Mouse (Mus musculus): ENCODE measurements around the gene Gdf5.

The Gdf5 gene

GRCm38 (mm10) chr2:155945124-155945523 lies at the start of gene Gdf5:
Gene Gdf5 (minus strand): TSS chr2:155945367.
- CTCF ChIA-PET: no interaction called here

- CTCF ChIA-PET: no interaction called here
Measured at GRCm38 (mm10) chr2:155991863-155992321, 46.7 kb upstream of the Gdf5 start.

GRCm38 (mm10) chr2:155991151-155991550 lies 46.0 kb upstream of the Gdf5 start:
- CTCF ChIA-PET: no interaction called here

GRCm38 (mm10) chr2:155989085-155989484 lies 43.9 kb upstream of the Gdf5 start:
- CTCF ChIA-PET: no interaction called here

- CTCF ChIA-PET: no interaction called here
Measured at GRCm38 (mm10) chr2:155987131-155987530, 42.0 kb upstream of the Gdf5 start.

GRCm38 (mm10) chr2:155985776-155986175 lies 40.6 kb upstream of the Gdf5 start:
- CTCF ChIA-PET: interaction anchor here (0.6 kb wide), 1 partner anchor 216 kb away, joined by 3 read pairs; no protein-coding TSS in a partner anchor

- CTCF ChIA-PET: no interaction called here
Measured at GRCm38 (mm10) chr2:155979328-155979991, 34.3 kb upstream of the Gdf5 start.

- CTCF ChIA-PET: interaction anchor here (0.6 kb wide), 2 partner anchors 225 to 1018 kb away, joined by 3 to 11 read pairs; no protein-coding TSS in a partner anchor
Measured at GRCm38 (mm10) chr2:155974087-155974731, 29.0 kb upstream of the Gdf5 start.

GRCm38 (mm10) chr2:155973348-155973747 lies 28.2 kb upstream of the Gdf5 start:
- CTCF ChIA-PET: interaction anchor here (0.6 kb wide), 1 partner anchor 224 kb away, joined by 11 read pairs; no protein-coding TSS in a partner anchor

GRCm38 (mm10) chr2:155962991-155963390 lies 17.8 kb upstream of the Gdf5 start:
- CTCF ChIA-PET: interaction anchor here (0.6 to 0.7 kb wide), 2 partner anchors 301 to 355 kb away, joined by 3 to 8 read pairs; no protein-coding TSS in a partner anchor

- CTCF ChIA-PET: no interaction called here
Measured at GRCm38 (mm10) chr2:155961862-155962261, 16.7 kb upstream of the Gdf5 start.

GRCm38 (mm10) chr2:155959981-155960380 lies 14.8 kb upstream of the Gdf5 start:
- CTCF ChIA-PET: no interaction called here

GRCm38 (mm10) chr2:155956134-155957059 lies 11.2 kb upstream of the Gdf5 start, which contains the start of gene Cep250:
Gene Cep250 (plus strand): TSS chr2:155956458.
- CTCF ChIA-PET: interaction anchor here (0.5 to 0.7 kb wide), 2 partner anchors 23 to 25 kb away, joined by 3 to 6 read pairs; no protein-coding TSS in a partner anchor

- CTCF ChIA-PET: no interaction called here
Measured at GRCm38 (mm10) chr2:155952006-155952405, 6.8 kb upstream of the Gdf5 start.

GRCm38 (mm10) chr2:155949362-155949761 lies 4.2 kb upstream of the Gdf5 start:
- CTCF ChIA-PET: no interaction called here

- CTCF ChIA-PET: no interaction called here
Measured at GRCm38 (mm10) chr2:155947390-155948002, 2.3 kb upstream of the Gdf5 start.

GRCm38 (mm10) chr2:155946499-155946898 lies 1.3 kb upstream of the Gdf5 start:
- CTCF ChIA-PET: interaction anchor here (0.9 kb wide), 1 partner anchor 99 kb away, joined by 5 read pairs; no protein-coding TSS in a partner anchor

- CTCF ChIA-PET: interaction anchor here (0.9 kb wide), 1 partner anchor 99 kb away, joined by 5 read pairs; no protein-coding TSS in a partner anchor
Measured at GRCm38 (mm10) chr2:155946069-155946468, 902 bp upstream of the Gdf5 start.

GRCm38 (mm10) chr2:155945580-155945979 lies 413 bp upstream of the Gdf5 start:
- CTCF ChIA-PET: interaction anchor here (0.9 kb wide), 1 partner anchor 99 kb away, joined by 5 read pairs; no protein-coding TSS in a partner anchor

GRCm38 (mm10) chr2:155944685-155945084 lies 482 bp downstream of the Gdf5 start:
- CTCF ChIA-PET: no interaction called here

GRCm38 (mm10) chr2:155943463-155943862 lies 1.7 kb downstream of the Gdf5 start:
- CTCF ChIA-PET: no interaction called here
